Mouse (Mus musculus) bone marrow macrophage, adult 2 months (primary cell): ENCODE measurements at regions not wholly inside any gene's neighbourhood (a gene's known extent, or its start where the extent isn't known, plus 50 kb on each side); places are given as distances from the start of the nearest gene placed in this dataset.

Experiments
- CTCF ChIP-seq: IDR thresholded peaks from 2 replicates; pipeline ENCODE4 v1.5.1; 2012; ENCODE audit warnings: low read depth, mild to moderate bottlenecking, low read length, moderate library complexity
- POLR2A ChIP-seq: IDR thresholded peaks from 2 replicates; pipeline ENCODE4 v1.6.1; 2012; ENCODE audit warnings: mild to moderate bottlenecking, low read depth, low read length, borderline replicate concordance

DNA sequence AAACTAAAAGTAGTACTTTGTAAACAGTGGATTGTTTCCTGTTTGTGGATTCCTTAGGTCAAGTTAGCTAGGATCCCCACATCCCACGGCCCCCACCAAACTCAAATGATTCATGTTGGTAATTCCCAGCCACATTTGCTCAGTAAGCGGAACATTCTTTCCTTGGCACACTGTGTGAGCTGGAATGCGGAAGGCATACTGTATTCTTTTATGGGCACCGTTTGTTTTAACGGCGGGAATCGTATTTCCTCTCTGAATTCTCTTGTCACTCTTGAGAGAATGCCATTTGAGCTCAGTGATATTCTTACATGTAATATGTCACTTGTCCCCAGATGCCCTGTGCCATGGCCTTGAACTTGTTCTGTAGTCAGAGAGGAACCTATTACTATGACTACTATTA, 189.1 kb upstream of the Gm17509 start:
- TF ChIP-seq CTCF (no peak), POLR2A (no peak)
